Mouse (Mus musculus) spleen, postnatal 14 days (tissue): ENCODE data around the gene Krtap4-2.

Experiments
- DNase-seq, 2 experiments: peaks; one replicate each; pipeline ENCODE4 v3.0.0; 2021 to 2022; ENCODE audit warnings: low spot score in 2 of 2

Gene Krtap4-2

GRCm38 (mm10) chr11:99590981-99591380 is 43.9 kb downstream of the Krtap4-2 start, which contains the start of gene Krtap1-3:
Krtap1-3 (minus strand) TSS chr11:99591339.
- DNase-seq: no peak

GRCm38 (mm10) chr11:99585096-99585495 is 49.8 kb downstream of the Krtap4-2 start:
- no peak for DNase-seq
